Mouse (Mus musculus): ENCODE data around the gene Myo9b. TPM values are rescaled to one million over a fixed set of nuclear protein-coding genes. Genes with fewer than 3 reads are reported as not detected.

Myo9b gene
- total RNA-seq, 2 experiments from 2014 or later, result 34.6 to 39.7 TPM

DNA sequence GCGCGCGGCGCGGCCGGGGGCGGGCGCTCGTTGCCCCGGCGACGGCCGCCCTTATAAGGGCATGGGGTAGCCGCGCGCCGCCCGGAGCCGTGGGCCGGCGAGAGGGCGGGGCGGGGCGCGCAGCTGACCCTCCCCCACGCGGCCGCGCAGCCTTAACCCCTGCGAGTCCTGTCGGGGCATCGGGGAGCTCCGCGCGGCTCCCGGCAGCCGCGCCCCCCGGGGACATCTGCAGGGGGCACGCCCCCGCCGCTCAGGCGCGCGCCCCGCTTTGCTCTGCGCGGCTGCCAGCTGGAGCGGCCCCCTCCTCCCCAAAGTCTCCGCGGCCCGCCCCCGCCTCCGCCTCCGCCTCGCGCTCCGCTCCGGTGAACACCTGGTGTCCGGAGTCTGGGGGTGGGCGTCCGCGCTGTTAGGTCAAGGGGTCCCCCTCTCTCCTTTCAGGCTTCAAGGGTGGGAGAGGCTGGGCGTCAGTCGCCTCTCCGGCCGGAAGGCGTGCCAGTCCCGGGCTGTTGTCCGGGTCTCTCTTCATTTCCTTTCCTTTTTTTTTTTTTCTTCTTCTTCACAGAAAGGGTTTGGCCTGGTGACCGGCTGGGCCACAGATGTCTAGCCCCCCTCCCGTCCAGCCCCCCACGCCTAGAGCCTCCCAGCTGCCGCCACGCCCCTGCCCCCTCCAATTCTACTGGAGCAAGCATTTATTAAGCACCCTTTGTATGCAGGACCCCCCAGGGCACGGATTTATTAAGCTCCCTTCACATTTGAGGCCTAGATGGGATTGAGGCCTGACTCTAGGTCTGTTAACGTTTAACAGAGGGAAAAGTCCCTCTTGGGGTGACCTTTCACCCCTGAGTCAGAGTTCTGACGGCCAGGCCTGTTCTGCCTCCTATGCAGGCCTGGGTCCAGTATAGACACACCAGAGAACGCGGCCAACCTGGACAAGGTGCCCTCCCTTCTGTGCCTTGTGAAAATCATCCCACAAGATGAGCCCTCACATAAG lies 109.8 kb downstream of the Myo9b start:
- peak; percentile 66 to 81 for DNase-seq (ENCODE audit: extremely low spot score in 1 of 2, low spot score in 2 of 2)
- intact Hi-C loops (cut with DNase I), result no loop called here
- H3K27ac ChIP-seq, result peak overlapping the region; percentile 87
- H3K4me3 ChIP-seq, result peak overlapping the region; percentile 62
- no peak for TF ChIP-seq CTCF (IDR thresholded peaks at IDR 0.05)

DNA sequence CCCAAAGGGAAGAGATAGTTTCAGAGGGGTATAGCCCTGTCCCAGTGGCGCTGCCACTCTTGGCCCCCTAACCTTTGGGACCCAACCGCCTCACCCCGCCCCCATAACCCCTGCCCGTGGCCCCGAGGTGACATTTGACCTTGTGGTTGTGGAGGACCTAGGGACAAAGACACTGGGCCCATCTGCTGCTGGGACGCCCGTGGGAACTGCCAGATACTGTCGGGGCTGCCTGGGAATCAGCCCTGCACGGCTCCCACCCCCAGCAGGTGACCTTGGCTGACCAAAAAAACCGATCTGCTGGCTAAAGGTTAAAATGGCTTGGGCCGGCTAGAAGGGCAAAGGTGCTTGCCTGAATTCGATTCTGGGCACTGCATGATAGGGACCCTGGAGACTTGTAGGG lies 110.9 kb downstream of the Myo9b start:
- Histone ChIP-seq H3K4me3 (no peak overlapping the region), H3K27ac (no peak overlapping the region)
- no peak for TF ChIP-seq CTCF (IDR thresholded peaks at IDR 0.05)
- no peak for DNase-seq (ENCODE audit: extremely low spot score in 1 of 2, low spot score in 2 of 2)
- intact Hi-C loops (cut with DNase I), result no loop called here

DNA sequence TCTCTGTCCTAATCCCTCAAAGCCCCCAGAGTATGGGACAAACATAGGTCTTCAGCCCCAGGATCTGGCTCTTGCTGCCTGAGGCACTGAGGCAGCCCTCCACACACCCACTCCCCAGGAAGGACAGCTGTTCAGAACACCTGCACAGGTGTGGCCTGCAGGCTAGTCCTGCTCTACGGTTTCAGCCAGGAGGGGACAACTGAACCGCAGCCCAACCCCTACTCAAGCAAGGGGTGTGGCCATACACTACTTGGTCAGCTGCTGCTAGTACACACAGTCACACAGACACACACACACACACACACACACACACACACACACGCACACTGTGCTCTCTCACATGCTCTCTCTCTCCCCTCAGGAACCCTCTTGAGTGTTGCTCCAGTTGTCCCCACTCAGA lies 111.3 kb downstream of the Myo9b start:
- intact Hi-C loops (cut with DNase I), result no loop called here
- no peak for TF ChIP-seq CTCF (IDR thresholded peaks at IDR 0.05)
- Histone ChIP-seq H3K27ac (no peak overlapping the region), H3K4me3 (no peak overlapping the region)
- no peak for DNase-seq (ENCODE audit: extremely low spot score in 1 of 2, low spot score in 2 of 2)

DNA sequence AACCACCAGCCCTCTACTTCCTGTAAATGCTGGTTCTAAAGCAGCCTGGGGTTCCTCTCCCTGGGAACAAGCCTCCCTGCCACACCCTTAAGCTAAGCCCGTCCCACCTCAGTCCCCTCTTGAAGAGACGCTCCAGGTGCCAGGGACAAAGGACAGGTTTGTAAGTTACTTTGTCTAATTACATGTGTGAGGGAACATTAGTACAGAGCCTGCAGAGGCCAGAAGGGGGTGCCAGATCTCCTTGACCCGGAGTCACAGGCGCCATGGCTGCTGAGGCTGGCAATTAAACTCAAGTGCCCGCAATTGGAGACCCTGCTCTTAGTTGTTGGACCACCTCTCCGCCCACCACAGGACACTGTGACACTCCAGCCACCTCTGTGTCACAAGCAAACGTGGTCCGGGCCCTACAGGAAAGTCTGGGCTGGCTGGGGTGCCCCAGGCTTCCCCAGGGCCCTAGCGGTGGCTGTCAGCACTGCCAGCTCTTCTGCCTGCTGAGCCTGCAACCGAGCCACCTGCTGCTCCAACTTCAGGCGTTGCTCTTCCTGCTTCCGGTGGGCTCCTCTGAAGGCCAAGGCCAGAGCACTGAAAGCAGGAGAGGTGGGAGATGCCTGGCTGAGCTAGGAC lies 112.8 kb downstream of the Myo9b start:
- DNase-seq (ENCODE audit: extremely low spot score in 1 of 2, low spot score in 2 of 2), result no peak
- no peak; the same call in 1 of the 2 replicates for TF ChIP-seq CTCF (IDR thresholded peaks at IDR 0.05)
- Histone ChIP-seq H3K27ac (no peak overlapping the region), H3K4me3 (no peak overlapping the region)
- intact Hi-C loops (cut with DNase I), result no loop called here

DNA sequence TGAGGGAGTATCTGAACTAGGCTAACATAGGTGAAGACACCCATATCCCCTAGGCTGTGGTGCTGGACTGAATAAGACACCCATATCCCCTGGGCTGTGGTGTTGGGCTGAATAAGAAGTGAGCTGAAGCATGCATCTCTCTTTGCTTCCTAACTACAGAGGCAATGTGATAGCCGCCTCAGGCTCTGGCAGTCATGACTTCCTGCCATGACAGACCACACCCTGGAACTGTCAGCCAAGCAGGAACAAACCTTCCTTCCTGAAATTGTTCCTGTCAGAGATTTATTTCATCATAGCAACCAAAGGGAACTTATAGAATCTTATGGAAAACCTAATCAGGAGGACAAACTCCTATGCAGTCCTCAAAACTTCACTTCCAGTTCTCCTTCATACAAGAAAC lies 115.8 kb downstream of the Myo9b start:
- no peak for TF ChIP-seq CTCF (IDR thresholded peaks at IDR 0.05)
- no peak overlapping the region for H3K27ac ChIP-seq
- no peak for DNase-seq (ENCODE audit: extremely low spot score in 1 of 2, low spot score in 2 of 2)
- intact Hi-C loops (cut with DNase I), result no loop called here
- H3K4me3 ChIP-seq, result no peak overlapping the region

DNA sequence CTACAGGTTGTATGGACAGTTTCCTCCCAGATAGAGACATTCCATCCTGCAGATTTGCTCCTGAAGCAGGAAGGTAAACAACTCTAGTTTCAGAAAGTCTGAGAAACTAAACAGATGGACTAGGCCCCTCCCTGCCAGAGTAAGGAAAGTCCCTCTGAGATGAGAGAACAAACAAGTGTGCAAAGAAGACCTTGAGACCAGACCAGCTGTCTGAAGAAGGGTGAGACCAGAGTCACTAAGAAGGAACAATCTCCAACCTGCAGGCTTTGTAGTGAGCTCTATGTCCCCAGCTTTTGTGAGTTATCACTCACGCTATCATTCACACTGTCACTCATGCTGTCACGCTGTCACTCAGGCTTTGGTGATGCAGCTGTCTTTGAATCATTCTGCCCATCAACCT lies 119.2 kb downstream of the Myo9b start:
- no peak for TF ChIP-seq CTCF (IDR thresholded peaks at IDR 0.05)
- no peak for DNase-seq (ENCODE audit: extremely low spot score in 1 of 2, low spot score in 2 of 2)
- no peak overlapping the region for H3K27ac ChIP-seq
- intact Hi-C loops (cut with DNase I), result no loop called here
- no peak overlapping the region for H3K4me3 ChIP-seq

DNA sequence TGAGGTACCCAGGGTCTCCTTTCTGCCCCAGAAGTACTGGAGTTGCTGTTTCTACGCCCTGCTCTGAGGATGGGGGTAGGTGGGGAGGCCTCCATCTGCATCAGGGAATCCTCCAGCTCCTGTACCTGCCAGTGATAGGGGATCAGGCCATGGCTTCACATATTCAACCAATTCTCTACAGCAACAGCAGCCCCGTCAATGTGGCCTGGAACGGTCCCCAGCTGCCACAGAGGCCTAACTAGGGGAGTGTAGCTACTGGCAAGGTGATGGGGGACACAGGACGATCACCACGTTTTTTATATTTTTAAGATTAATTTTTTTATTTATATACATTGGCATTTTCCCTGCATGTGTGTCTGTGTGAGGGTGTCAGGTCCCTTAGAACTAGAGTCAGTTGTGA lies 119.9 kb downstream of the Myo9b start:
- intact Hi-C loops (cut with DNase I), result no loop called here
- peak in 1 of 2 experiments; percentile 2 for DNase-seq (ENCODE audit: extremely low spot score in 1 of 2, low spot score in 2 of 2)
- no peak for TF ChIP-seq CTCF (IDR thresholded peaks at IDR 0.05)
- Histone ChIP-seq H3K4me3 (no peak overlapping the region), H3K27ac (no peak overlapping the region)

DNA sequence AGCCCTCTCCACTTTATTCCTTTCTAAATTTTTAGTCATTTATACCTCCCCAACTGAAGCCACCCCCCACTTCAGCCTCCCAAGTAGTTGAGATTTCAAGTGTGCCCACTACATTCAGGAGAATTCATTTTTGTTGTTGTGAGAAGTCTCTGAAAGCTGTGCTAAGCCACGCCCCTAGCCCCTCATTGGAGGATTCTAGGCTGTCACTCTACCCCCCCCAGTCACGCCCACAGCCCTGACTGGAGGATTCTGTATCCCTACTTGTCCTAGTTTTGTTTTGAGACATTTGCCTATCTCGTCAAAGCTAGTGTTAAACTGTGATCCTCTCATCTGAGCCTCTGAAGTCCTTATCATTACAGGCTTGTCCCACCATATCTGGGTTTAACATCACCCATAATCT lies 120.4 kb downstream of the Myo9b start:
- DNase-seq (ENCODE audit: extremely low spot score in 1 of 2, low spot score in 2 of 2), result peak in 1 of 2 experiments; percentile 13
- intact Hi-C loops (cut with DNase I), result no loop called here
- no peak overlapping the region for H3K4me3 ChIP-seq
- TF ChIP-seq CTCF (IDR thresholded peaks at IDR 0.05), result no peak
- H3K27ac ChIP-seq, result no peak overlapping the region

DNA sequence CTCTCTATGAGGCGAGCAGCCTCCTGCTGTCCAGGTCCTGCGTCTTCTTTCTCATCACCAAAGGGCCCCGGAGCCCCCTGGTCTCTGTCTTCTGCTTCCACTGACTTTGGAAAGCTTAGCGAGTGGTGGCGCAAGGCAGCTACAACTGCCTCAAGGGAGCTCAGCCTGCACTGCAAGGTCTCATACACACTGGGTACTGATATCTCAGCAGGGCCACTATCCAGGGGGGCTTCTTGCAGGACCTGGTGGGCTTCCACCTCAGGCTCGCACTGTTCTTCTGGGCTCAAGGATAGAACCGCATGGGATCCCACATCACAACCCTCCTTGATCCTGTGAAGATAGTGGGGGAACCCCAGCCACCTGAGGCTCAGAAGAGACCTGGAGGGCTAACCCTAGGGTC lies 122.0 kb downstream of the Myo9b start:
- Histone ChIP-seq H3K4me3 (peak overlapping the region; percentile 24; the same call in 1 of the 2 replicates), H3K27ac (no peak overlapping the region)
- intact Hi-C loops (cut with DNase I), result no loop called here
- DNase-seq (ENCODE audit: extremely low spot score in 1 of 2, low spot score in 2 of 2), result peak in 1 of 2 experiments; percentile 9
- no peak for TF ChIP-seq CTCF (IDR thresholded peaks at IDR 0.05)

DNA sequence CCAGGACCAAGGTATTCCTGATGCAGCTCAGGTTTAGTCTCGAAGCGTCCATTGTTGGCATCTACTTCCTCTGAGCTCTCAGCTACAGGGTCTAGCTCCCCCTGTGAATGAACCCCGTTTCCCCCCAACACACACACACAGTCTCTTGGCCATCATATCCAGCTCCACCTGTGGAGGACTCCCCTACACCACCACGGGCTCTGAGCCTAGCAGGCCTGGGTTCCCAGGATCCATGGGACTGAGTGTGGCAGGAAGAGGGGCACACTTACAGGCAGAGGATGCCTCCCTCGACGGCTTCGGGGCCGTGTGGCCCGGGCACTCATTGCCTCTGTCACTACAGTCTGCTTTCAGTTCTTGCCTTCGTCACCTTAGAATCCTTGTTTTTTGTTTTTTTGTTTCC lies 122.6 kb downstream of the Myo9b start:
- DNase-seq (ENCODE audit: extremely low spot score in 1 of 2, low spot score in 2 of 2), result peak in 1 of 2 experiments; percentile 8
- intact Hi-C loops (cut with DNase I), result no loop called here
- Histone ChIP-seq H3K27ac (peak overlapping the region; percentile 54), H3K4me3 (peak overlapping the region; percentile 24)
- no peak for TF ChIP-seq CTCF (IDR thresholded peaks at IDR 0.05)

DNA sequence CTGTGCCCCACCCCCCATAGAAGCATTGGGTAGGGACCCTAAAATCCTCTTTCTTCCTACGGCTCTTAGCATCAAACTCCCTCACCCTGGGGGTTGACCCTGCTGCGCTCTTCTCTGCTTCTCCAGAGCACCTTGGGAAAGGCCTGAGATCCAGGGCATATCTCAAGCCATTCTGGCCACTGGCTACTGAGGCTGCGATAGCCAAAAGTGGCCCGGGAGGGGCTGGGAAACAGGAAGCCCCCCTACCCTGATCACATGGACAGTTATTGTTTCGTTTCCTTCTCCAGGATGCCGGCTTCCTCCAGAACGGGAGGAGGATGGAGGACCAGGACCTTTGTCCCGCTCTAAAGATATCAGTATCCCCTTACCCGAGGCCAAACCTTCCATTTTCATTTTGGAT lies 123.1 kb downstream of the Myo9b start, which contains the start of gene Ushbp1:
TSS of gene Ushbp1 (minus strand) at position 174 of the 400 bp plus-strand sequence.
- no peak for DNase-seq (ENCODE audit: extremely low spot score in 1 of 2, low spot score in 2 of 2)
- intact Hi-C loops (cut with DNase I), result loop anchor here (2.0 kb wide), 1 partner anchor 29 kb away; the partner anchor contains the start of gene Use1
- Histone ChIP-seq H3K4me3 (peak within 1 kb of the TSS; percentile 77), H3K27ac (peak within 1 kb of the TSS; percentile 86)
- no peak for TF ChIP-seq CTCF (IDR thresholded peaks at IDR 0.05)

Data from left cerebral cortex, adult 2 months (tissue).